Mouse (Mus musculus) cerebellum, postnatal 4 days (tissue): ENCODE measurements around the gene Snw1.
"Not testable (repeated sequence)": the region's sequence is repeated elsewhere in the genome, so short reads cannot be mapped to it uniquely, and the experiment has no call there.

Source experiments
- DNase-seq, 2 experiments: peaks; one replicate each; pipeline ENCODE4 v3.0.0; 2022; ENCODE audit warnings: low spot score in 2 of 2, mixed read lengths in 1 of 2

The Snw1 gene

DNA sequence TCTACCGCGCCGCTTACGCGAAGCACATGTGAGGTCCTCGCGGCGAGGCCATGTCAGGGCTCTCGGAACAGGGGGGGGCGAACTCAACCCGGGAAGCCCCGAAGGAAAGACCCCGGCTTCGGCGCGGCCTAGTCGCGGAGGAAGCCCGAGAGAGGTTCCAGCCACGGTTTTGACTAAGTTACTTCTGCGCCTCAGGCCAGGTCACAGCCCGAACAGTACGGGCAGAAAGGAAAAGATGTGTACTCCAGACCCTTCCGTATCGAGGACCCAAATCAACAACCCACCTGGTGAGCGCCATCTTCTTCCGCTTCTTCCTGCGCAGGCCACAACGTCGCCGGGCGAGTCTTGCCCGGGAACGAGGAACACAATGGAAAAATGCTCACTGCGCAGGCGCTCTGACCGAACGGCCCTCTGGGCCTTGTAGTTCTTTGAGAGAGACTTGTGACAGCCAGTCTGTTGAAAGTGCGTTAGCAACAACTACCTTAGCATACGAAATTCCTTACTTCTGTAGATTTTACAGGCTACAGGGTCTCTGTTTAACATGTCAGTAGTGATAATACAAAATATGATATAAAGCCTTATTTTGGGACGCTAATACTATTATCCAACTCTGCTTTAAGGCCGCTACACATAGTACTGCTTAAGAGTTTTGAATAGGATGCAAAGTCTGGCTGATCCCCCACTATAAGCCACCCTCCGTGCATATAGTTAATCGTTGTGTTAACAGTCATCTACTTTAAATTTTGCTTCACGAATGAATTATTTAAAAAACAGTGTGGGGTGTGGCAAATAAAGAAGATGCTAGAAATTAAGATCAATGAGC lies at the start of gene Snw1:
Snw1 (minus strand) TSS at position 311 of the 823 bp plus-strand sequence.
- peak; percentile 86 to 91 for DNase-seq

DNA sequence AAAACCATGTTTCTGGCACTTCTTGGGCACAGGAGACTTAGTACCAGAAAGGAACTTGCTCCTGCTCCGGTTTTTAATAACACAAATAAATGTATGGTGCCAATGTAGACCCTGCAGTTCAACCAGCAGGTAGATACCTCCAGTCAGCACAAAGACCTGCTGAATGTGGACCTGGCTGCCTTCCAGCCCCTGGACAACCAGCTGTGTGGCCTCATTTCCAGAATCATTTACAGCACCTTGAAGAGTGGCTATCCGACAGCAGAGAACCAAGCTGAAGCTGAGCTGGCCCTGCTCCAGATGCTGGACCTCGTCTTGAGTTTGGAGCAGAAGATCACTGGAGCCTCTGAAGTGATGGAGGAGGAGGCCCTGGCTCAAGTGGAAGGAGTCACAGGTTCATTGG lies 47.5 kb upstream of the Snw1 start:
- DNase-seq = not testable (repeated sequence)

DNA sequence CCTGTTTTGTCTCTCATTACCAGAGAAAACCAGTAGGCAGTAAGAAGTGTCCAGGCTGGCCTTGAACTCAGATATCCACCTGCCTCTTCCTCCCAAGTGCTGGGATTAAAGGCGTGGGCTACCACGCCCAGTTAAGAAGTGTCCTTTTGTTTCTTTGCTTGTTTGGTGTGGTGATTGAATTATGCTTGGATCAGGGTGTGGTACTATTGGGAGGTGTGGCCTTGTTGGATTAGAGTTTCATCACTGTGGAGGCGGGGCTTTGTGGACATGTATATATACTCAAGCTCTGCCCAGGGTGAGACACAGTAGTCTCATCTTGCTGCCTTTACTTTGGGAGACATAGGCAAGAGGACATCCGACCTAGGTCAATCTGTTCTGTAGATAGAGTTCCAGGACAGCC lies 41.9 kb upstream of the Snw1 start, which contains the start of gene Gm8300:
Gm8300 (plus strand) TSS at position 301 of the 400 bp plus-strand sequence.
- DNase-seq = not testable (repeated sequence)

DNA sequence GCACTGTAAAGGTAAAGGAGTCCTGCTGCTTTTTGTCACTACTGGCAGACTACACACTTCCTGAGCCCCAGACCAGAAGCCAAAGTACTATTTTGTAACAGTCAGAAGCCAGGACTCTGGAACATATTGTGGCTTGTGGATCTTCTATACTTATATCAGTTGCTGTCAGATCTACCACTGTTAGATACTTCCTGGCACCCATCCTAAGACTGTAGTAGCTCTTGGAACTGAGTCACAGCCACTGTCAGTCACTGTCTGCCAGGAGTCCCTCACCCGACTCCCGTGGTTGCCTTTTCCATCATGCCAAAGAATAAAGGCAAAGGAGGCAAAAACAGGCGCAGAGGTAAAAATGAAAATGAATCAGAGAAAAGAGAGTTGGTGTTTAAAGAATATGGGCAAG lies 22.3 kb upstream of the Snw1 start, which contains the start of gene Gm5788:
Gm5788 (plus strand) TSS at position 301 of the 400 bp plus-strand sequence.
- DNase-seq = not testable (repeated sequence)

DNA sequence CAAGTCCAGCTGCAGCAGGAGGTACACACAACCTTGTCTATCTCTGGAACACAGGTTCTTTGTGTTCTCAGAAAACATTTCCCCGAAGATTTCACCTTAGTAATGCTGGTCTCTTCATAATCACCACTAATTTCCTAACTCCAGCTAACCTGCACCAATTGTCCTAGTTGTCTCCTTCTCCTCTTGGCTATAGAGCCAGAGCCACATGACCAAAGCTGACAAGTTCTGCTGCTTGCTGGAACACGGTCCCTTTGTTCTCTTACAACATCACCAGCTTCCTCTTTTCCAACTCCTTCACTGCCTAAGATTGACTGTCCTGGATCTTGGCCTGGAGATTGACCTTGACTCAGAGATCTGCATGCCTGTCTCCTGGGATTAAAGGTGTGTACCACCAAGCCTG lies 16.6 kb upstream of the Snw1 start:
- not testable (repeated sequence) for DNase-seq

DNA sequence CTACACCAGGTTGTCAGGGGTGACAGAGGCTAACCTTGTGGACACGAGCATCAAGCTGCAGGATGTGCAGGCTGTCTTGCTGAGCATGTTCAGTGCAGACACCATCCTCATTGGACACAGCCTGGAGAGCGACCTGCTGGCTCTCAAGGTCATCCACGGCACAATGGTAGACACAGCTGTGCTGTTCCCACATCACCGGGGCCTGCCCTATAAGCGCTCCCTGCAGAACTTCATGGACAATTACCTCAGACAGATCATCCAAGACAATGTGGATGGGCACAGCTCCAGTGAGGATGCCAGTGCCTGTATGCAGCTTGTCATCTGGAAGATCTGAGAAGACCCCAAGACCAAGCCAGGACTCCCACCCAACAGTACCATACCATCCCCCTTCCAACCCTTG lies 10.4 kb upstream of the Snw1 start:
- not testable (repeated sequence) for DNase-seq

DNA sequence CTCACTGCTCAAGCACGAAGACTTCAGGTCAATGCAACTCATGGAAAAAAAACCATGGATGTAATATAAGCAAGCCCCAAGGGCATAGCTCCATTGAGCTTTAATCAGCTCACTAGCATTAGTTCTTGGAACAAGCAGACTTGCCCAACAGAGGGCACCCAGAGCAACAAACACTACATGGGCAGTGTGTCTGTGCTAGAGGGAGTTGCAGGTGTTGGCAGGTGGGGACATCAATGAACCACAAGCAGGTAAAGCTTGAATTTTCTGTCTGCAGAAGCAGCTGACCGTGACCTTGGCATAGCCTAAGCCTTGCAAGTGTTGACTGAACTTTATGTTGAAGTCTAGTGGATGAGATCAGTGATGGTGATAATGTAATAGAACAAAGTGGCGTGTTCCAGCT lies 2.7 kb upstream of the Snw1 start:
- DNase-seq = no peak

DNA sequence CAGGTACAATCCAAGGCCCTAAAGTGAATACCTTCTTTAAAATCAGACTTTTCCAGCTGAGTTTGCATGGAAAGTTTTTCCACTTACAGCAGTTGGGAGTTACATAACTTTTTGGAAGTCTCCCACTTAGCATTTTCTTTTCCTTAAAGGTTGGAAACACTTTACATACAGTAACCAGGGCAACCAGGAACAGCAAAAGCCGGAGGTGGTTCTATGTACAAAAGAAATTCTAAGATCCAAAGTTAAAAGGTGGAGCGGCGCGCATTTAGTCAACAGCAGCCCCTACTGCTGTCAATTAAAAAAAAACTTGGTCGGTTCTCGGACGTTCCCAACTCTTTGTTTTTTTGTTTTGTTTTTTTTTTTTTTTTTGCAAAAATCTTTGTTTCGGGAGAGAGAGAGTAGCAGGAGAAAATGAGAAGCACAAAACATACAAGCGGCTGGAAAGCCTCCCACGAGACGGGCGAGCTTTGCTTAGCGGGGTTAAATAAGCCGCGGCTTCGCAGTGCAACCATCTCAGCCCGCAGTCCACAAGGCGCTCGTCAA lies 582 bp downstream of the Snw1 start:
- no peak for DNase-seq

DNA sequence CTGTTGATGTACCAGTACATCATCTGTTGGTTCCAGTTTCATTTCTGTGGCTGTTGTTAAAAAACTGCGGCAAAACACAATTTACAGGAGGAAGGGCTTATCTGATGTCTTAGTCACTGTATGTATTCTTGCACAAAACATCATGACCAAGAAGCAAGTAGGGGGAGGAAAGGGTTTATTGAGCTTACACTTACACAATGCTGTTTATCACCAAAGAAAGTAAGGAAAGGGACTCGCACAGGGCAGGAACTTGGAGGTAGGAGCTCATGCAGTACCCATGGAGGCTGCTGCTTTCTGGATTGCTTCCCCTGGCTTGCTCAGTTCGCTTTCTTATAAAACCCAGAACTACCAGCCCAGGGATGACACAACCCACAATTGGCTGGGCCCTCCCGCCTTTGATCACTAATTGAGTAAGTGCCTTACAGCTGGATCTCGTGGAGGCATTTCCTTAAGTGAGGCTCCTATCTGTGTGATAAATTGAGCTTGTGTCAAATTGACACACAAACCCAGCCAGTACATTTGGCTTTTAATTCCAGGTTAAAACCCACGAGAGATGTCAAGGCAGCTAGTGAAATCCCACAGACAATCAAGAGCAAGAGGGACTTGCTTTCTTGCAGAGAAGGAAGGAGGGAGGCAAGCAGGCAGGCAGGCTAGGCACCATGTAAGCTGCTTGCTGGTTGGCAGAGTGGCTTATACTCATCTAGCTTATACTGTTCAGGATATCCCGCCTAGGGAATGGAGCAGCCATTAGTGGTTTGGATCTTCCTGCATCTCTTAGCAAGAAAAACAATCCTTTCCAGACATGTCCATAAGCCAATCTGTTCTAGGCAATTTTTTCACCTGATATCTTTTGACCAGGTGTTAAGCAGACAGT lies 1.6 kb downstream of the Snw1 start:
- no peak for DNase-seq

DNA sequence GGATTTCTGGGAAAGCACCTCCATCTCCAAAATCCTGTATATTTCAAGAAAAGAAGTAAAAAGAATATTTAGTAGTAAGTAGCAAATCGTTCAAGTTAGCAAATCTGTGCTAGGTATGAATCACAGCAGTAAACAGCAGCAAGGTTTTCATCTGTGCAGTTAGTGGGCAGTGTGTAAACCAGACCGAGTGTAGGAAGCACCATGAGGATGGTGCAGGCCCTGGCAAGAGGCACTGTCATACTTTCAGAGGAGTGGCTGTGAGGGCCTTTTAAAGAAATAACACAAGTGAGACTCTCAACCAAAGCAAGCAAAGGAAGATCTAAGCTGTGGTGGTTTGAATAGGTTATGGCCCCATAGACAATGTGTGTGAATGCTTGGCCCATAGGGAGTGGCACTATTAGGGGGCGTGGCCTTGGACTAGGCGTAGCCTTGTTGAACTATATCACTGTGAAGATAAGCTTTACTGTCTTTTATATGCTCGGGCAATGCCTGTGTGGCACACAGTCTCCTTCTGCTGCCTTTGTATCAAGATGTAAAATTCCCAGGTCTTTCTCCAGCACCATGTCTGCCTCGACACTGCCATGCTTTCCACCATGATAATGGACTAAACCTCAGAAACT lies 7.3 kb downstream of the Snw1 start:
- no peak for DNase-seq

DNA sequence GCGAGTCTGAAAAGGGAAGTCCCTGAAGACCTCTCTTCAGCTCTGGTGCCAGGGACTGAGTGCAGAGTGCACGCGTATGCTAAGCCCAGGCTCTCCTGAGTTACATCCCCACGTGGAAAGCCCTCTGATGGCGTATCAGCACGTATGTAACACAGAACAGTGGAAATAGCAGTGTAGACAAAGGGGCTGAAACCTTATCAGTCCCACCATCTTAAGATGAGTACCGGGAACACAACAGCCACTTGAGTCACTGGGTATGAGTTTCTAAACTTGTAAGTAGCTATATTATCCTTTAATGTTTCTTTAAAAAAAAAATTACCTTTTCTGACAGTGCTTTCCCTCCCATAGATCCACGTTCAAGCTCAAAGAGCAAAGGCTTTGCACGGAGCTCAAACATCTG lies 22.6 kb downstream of the Snw1 start:
- DNase-seq = no peak

DNA sequence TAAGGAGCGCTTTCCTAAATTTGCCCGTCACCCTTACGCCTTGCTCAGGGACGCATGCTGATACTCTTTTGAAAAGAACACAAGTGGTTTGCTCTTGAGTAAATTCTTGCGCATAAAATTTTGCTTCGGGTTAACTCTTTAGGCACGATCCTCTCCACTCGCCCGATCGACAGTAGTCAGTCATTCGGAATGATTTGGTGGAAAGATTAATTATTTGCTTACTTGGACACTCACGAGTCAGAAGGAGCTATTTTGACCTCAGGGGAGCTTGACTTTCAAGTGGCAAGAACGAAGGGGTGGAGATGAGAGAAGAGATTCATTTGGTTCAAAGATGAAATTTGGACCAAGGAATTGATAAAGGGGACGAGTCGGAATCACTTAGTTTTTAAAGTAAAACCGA lies 27.9 kb downstream of the Snw1 start:
- no peak for DNase-seq

DNA sequence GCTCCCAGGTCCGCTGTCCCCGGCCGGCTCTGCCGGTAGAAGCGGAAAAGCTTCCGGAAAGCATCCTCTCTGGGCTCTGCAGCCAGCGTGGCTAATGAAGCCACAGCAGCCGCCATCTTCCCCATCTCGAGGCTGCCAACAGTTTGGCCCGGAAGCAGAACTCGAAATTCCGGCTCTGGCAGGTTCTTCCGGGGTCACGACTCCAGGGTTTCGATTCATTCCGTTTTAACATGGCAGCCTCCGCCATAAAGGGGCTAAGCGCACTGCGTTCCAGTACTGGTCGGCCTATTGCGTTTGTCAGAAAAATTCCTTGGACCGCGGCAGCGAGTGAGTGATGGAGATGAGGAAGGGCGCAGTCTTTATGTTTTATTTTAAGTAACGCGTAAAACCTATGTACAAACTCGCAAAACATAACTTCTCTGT lies 28.4 kb downstream of the Snw1 start, which contains the start of the genes Slirp and Alkbh1:
Slirp (plus strand) TSS at position 197 of the 423 bp plus-strand sequence.
Alkbh1 (minus strand) TSS at position 318 of the 423 bp plus-strand sequence.
- peak; percentile 80 to 89 for DNase-seq

DNA sequence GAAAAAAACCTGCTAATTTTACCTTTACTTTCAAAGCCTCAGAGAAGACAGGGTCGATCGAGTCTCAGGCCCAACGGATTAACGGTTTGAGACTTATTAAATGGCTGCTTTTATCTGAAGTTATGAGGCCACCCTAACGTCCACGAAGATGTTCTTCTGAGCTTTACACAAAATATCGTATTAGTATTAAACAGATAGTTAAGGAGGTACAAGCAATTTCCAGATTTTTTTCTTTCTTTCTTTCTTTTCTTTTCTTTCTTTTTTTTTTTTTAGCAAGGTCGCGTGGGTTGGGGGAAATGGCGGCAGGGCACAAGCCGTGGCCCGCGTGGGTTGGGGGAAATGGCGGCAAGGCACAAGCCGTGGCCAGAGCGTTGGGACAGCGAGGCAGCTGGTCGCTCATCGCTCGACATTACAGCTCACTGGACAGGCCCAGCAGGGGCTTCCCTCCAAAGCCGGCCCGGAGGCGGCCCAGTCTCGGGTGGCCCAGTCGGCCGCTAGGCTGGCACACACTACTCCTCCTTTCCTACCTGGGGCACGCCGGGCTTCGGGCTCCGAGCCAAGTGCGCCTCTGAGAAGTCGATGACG lies 28.9 kb downstream of the Snw1 start:
- DNase-seq = no peak

DNA sequence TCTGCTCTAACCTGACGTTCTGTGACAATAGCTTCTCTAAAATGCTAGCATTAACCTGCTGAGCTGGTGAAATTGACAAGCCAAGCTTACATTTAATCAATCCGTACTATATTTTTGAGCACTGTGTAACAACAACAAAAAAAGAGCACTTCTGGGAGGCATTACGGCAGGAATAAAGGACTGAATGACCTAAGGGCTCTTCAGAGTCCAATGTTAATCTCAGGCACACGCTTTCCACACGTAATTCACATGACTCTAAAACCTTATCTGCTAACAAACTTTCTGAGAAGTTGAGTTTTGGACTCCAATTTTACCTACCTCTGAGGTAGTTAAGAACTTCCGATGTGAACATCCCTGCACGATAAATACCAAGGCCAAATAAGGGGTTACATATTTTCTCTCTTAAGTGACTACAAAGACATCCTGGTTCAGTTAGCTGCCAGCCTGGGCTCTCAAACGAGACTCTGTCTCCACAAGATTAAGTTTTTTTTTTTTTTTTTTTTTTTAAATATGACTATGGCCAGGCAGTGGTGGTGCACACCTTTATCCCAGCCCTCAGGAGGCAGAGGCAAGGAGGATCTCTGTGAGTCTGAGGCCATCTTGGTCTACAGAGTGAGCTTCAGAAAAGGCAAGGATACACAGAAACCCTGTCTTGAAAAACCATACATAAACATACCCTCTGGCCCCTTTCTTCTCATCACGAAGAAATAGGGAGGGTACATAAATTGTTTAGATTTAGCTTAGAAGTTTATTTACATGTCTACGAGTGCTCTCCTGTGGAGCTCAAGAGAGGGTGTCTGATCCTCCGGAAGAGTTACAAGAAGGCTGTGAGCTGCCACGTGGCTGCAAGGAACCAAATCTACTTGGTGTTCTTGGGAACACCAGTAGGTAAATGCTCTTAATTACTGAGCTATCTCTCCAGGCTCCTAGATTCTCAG lies 29.6 kb downstream of the Snw1 start:
- DNase-seq = no peak

DNA sequence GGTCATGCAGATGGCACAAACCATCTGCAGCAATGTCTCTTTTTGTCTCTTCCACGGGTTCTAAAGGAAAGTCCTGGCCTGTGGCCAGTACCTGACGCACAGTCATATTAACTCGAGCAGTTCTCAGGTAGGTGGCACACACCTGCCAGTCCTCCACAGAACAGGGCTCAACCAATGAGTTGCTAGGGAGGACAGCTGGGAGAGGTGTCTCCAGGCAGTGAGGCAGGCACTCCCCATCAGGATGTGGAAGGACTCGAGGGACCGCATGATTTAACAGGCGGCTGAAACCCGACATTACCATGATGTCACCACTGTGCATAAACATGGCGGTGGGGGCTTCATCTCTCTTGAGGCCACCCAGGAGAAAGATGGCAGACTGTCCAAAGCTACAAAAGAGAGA lies 43.2 kb downstream of the Snw1 start:
- no peak for DNase-seq

DNA sequence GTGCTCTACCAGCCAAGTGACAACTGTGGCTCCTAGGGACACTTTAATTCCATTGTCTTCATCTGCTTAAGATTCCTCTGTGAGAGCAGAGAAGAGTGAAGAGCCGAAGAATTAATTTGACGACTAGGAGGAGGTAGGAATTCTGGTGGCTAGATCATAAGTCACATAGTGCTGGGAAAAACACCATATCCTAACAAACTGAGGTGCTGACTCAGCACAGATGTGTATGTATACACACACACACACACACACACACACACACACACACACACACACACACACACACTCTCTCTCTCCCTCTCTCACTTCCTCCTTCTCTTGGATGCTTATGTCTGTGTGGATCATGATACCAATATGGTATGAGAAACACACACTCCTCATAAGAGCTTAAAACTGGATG lies 43.8 kb downstream of the Snw1 start:
- DNase-seq = no peak

DNA sequence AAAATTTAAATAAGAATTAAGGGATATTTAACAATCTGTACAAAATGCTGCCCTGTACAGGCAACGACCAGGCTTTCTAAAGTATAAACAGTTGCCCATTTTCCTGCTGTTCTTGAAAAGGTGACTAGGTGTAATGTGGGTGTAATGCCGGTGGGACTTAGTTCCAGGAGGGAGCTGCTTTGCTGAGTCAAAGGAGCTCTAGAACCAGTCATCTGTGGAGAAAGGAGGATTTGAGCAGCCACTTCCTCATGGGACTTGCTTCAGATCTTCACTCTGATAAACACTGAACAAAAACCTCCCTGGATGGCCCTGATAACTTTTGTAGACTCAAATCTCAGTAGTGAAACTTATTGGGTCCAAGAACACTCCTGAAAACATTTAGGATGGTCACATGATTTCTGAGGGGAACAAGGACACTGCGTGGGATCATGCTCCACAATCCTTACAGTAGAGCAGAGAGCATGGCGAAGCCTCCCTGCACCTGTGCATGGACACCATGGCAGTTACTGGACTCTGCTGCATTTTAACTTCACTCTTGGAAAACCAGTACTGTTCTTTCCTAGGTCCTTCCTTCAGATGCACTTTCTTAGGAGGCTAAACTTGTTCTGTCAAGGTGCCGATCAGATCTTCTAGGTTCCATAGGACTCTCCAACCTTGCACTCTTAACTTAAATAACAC lies 45.6 kb downstream of the Snw1 start:
- DNase-seq = no peak

DNA sequence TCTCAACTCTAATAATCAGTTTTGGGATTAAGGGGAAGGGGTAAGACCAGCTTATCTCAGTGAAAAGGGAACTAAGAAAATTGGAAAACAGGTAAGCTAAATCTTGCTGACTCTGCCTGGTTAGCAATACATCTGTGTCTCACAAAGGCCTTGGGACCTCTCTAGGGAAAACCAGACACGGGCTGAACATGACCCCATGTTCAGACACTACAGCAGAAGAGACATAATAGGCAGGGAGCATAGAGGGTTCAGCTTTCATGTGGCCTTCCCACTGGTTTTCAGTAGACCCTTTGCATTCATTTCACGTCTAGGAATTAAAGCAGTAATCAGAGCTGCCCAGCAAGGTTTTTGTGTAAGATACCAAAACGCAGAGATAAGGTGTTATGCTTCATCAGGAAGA lies 47.6 kb downstream of the Snw1 start:
- DNase-seq = no peak

DNA sequence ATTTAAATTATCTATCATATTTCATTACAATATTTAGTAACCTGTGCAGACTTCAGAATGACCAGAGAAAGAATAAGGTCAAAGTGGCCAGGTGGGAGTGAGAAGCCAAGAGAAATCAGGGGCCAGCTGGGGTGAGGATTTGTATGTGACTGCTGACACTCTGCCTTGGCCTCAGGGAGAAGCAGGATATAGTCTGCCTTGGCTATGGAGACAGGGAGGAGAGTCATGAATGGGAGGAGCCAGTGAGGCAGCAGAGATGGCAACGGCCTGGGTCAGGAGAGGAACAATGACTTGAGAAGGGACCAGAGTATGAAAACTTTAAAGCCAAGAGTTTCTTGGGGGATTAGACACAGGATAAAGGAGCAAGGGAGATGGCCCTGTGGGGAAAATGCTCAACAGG lies 48.4 kb downstream of the Snw1 start:
- DNase-seq = no peak
